Mouse (Mus musculus): ENCODE results near the gene Tbc1d2. TPM values are rescaled to one million over a fixed set of nuclear protein-coding genes. Genes with fewer than 3 reads are reported as not detected.
"Not testable (repeated sequence)": the region's sequence is repeated elsewhere in the genome, so short reads cannot be mapped to it uniquely, and the experiment has no call there.

Tbc1d2 gene
- total and polyA plus RNA-seq, 2 experiments from 2014 or later: 1.0 to 3.2 TPM

- not testable (repeated sequence) for H3K27ac ChIP-seq; H3K36me3 ChIP-seq (ENCODE audit: insufficient read depth, low read length); H3K27me3 ChIP-seq (ENCODE audit: insufficient read depth, low read length); H3K4me1 ChIP-seq (ENCODE audit: insufficient read depth, low read length); H3K9ac ChIP-seq (replicated peaks; ENCODE audit: low read length); H3K9me3 ChIP-seq (ENCODE audit: low read length); DNase-seq (ENCODE audit: low spot score); H3K4me3 ChIP-seq (ENCODE audit: low read length); H3K4me2 ChIP-seq (ENCODE audit: low read depth, low read length); ATAC-seq
- WGBS: 95% methylated on average over 22 of the region's 22 CpGs
These were observed 68.4 kb downstream of the Tbc1d2 start for GRCm38 (mm10) chr4:46581577-46581976.

GRCm38 (mm10) chr4:46580799-46581243 is 69.2 kb downstream of the Tbc1d2 start:
- not testable (repeated sequence) for H3K4me1 ChIP-seq (ENCODE audit: insufficient read depth, low read length); H3K4me3 ChIP-seq (ENCODE audit: low read length); H3K4me2 ChIP-seq (ENCODE audit: low read depth, low read length); H3K27ac ChIP-seq; H3K9me3 ChIP-seq (ENCODE audit: low read length); H3K9ac ChIP-seq (replicated peaks; ENCODE audit: low read length); ATAC-seq; H3K36me3 ChIP-seq (ENCODE audit: insufficient read depth, low read length); H3K27me3 ChIP-seq (ENCODE audit: insufficient read depth, low read length); DNase-seq (ENCODE audit: low spot score)
- 94% methylated on average over 15 of the region's 15 CpGs for WGBS

GRCm38 (mm10) chr4:46578796-46579346 is 71.1 kb downstream of the Tbc1d2 start:
- not testable (repeated sequence) for H3K9ac ChIP-seq (replicated peaks; ENCODE audit: low read length); H3K36me3 ChIP-seq (ENCODE audit: insufficient read depth, low read length); DNase-seq (ENCODE audit: low spot score); H3K4me1 ChIP-seq (ENCODE audit: insufficient read depth, low read length); H3K4me2 ChIP-seq (ENCODE audit: low read depth, low read length); H3K4me3 ChIP-seq (ENCODE audit: low read length); H3K27ac ChIP-seq; H3K27me3 ChIP-seq (ENCODE audit: insufficient read depth, low read length); H3K9me3 ChIP-seq (ENCODE audit: low read length); ATAC-seq
- 97% methylated on average over 8 of the region's 8 CpGs for WGBS

- H3K9me3 ChIP-seq (ENCODE audit: low read length): no peaks in the 10 kb centered on the region
- H3K4me1 ChIP-seq (ENCODE audit: insufficient read depth, low read length): no peaks in the 10 kb centered on the region
- DNase-seq (ENCODE audit: low spot score): no peak
- WGBS: 80% methylated on average over 1 of the region's 1 CpGs
- no peak for TF ChIP-seq CTCF (IDR thresholded peaks at IDR 0.05; ENCODE audit: low read depth)
- no peak overlapping the region for H3K27ac ChIP-seq
- ATAC-seq: no peak
- H3K36me3 ChIP-seq (ENCODE audit: insufficient read depth, low read length): no peaks in the 10 kb centered on the region
- H3K4me3 ChIP-seq (ENCODE audit: low read length): no peak overlapping the region
- H3K9ac ChIP-seq (replicated peaks; ENCODE audit: low read length): no peak overlapping the region
- no peak overlapping the region for H3K4me2 ChIP-seq (ENCODE audit: low read depth, low read length)
- no peaks in the 10 kb centered on the region for H3K27me3 ChIP-seq (ENCODE audit: insufficient read depth, low read length)
These were observed 71.8 kb downstream of the Tbc1d2 start for GRCm38 (mm10) chr4:46578228-46578627.

DNA sequence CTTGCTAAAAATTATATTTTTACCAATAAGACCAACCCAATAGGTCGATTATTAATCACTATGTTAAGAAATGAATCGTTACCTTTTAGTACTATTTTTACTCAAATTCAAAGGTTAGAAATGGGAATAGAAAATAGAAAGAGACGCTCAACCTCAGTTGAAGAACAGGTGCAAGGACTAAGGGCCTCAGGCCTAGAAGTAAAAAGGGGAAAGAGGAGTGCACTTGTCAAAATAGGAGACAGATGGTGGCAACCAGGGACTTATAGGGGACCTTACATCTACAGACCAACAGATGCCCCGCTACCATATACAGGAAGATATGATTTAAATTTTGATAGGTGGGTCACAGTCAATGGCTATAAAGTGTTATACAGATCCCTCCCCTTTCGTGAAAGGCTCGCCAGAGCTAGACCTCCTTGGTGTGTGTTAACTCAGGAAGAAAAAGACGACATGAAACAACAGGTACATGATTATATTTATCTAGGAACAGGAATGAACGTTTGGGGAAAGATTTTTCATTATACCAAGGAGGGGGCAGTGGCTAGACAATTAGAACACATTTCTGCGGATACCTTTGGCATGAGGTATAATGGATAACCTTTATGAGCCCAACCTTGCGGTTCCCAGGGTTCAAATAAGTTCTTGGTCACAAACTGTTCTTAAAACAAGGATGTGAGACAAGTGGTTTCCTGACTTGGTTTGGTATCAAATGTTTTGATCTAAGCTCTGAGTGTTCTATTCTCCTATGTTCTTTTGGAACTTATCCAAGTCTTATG is 74.3 kb downstream of the Tbc1d2 start:
- H3K36me3 ChIP-seq (ENCODE audit: insufficient read depth, low read length); H3K4me1 ChIP-seq (ENCODE audit: insufficient read depth, low read length); H3K4me2 ChIP-seq (ENCODE audit: low read depth, low read length); DNase-seq (ENCODE audit: low spot score); H3K27ac ChIP-seq; H3K9me3 ChIP-seq (ENCODE audit: low read length); H3K4me3 ChIP-seq (ENCODE audit: low read length); ATAC-seq; H3K9ac ChIP-seq (replicated peaks; ENCODE audit: low read length); H3K27me3 ChIP-seq (ENCODE audit: insufficient read depth, low read length): not testable (repeated sequence)
- WGBS: 88% methylated on average over 6 of the region's 10 CpGs

DNA sequence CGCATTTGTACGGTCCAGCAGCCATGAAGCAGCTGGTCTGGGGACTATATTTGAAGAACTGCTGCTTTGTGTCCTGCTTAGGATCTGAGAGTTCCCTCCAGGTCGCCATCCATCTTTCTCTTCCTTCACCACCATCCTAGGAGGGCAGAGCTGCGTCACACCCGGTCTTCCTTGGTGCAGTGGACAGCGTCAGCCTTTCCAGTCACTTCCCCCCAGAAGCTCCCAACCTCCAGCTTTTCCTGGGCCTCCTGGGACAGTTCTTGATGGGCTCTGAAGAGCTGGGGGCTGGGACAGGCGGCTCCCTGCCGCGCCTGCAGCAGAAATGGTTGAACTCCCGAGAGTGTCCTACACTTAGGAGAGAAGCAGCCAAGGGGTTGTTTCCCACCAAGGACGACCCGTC is 75.2 kb downstream of the Tbc1d2 start:
- WGBS: 68% methylated on average over 10 of the region's 12 CpGs
- Histone ChIP-seq H3K9me3 (ENCODE audit: low read length) (no peaks in the 10 kb centered on the region), H3K27me3 (ENCODE audit: insufficient read depth, low read length) (no peaks in the 10 kb centered on the region), H3K4me2 (ENCODE audit: low read depth, low read length) (no peak overlapping the region), H3K36me3 (ENCODE audit: insufficient read depth, low read length) (no peaks in the 10 kb centered on the region), H3K4me3 (ENCODE audit: low read length) (no peak overlapping the region), H3K4me1 (ENCODE audit: insufficient read depth, low read length) (0 out of 2 replicates have a peak, but pooled peaks cover 3% of the 10 kb centered on the region), H3K9ac (replicated peaks; ENCODE audit: low read length) (no peak overlapping the region), H3K27ac (peak overlapping the region; percentile 17; the same call in 1 of the 2 replicates)
- DNase-seq (ENCODE audit: low spot score): no peak
- peak; percentile 15; the same call in 1 of the 2 replicates for ATAC-seq
- TF ChIP-seq CTCF (IDR thresholded peaks at IDR 0.05; ENCODE audit: low read depth): no peak

All from hindbrain, postnatal 0 days (tissue).